Mouse (Mus musculus): ENCODE measurements at regions not wholly inside any gene's neighbourhood (a gene's known extent, or its start where the extent isn't known, plus 50 kb on each side); places are given as distances from the start of the nearest gene placed in this dataset.

DNA sequence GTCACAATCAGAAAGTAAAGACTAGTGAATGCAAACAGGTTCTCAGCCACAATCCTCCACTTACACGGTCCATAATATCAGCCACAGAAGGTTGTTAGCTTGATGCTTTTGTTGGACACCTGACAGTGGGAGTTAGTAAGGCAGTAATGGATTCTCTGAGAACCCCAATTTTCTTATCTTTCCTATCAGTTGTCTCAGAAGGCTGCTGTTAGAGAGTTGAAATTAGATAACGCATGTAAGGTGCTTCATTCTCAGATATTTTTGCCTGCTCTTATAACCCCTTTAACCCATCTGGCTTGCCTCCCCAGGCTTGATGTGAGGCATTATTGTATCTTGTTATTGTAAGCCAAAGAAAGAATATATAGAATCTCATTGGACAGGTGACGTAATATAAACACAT, 63.0 kb upstream of the Ube2e3 start:
- no peaks in the 10 kb centered on the region for H3K9me3 ChIP-seq
- no peak overlapping the region for H3K4me3 ChIP-seq
- H3K4me1 ChIP-seq, result no peaks in the 10 kb centered on the region
- no peaks in the 10 kb centered on the region for H3K27me3 ChIP-seq (ENCODE audit: poor library complexity, severe bottlenecking)
- no peak for DNase-seq (ENCODE audit: extremely low spot score, low spot score)
- 94% methylated on average over 3 of the region's 3 CpGs for WGBS
- no peak overlapping the region for H3K27ac ChIP-seq
- no peaks in the 10 kb centered on the region for H3K36me3 ChIP-seq (replicated peaks)

DNA sequence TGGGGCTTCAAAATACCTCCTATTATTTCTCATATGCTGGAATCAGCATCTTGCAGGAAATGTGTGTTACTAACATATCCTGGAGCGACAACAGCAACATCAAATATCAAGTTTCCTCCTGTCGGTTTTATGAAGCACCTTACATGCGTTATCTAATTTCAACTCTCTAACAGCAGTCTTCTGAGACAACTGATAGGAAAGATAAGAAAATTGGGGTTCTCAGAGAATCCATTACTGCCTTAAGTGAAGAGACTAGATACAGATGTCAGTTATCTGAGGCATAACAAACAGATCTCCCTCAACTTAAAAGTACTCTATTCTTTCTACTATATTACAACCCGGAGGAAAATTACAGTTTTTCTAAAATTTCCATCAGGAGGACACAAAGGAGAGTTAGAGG, 64.4 kb upstream of the Ube2e3 start:
- Histone ChIP-seq H3K9me3 (no peaks in the 10 kb centered on the region), H3K4me1 (no peaks in the 10 kb centered on the region), H3K27ac (no peak overlapping the region), H3K27me3 (ENCODE audit: poor library complexity, severe bottlenecking) (no peaks in the 10 kb centered on the region), H3K36me3 (replicated peaks) (no peaks in the 10 kb centered on the region), H3K4me3 (no peak overlapping the region)
- 86% methylated on average over 4 of the region's 4 CpGs for WGBS
- DNase-seq (ENCODE audit: extremely low spot score, low spot score), result no peak

DNA sequence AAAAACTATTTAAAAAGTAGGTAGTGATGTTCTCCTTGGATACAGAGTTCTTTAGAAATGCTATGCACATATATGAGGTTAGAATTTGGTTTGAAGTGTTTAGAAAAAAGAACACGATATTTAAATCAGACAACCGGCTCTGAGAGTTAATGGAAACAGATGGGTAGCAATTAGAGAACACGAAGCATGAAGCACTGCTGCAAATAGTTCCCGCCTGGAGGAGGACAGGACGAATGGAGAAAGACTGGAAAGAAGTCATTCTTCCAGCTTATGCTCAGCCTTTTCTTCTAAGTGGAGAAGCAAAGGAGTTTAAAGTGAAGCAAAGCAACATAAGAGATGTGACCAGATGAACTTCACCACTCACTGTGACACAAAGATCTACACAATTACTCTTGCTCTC, 72.5 kb upstream of the Ube2e3 start:
- Histone ChIP-seq H3K4me3 (no peak overlapping the region), H3K4me1 (no peaks in the 10 kb centered on the region), H3K27me3 (ENCODE audit: poor library complexity, severe bottlenecking) (no peaks in the 10 kb centered on the region), H3K27ac (no peak overlapping the region), H3K36me3 (replicated peaks) (no peaks in the 10 kb centered on the region), H3K9me3 (no peaks in the 10 kb centered on the region)
- DNase-seq (ENCODE audit: extremely low spot score, low spot score), result no peak
- 71% methylated on average over 5 of the region's 5 CpGs for WGBS

DNA sequence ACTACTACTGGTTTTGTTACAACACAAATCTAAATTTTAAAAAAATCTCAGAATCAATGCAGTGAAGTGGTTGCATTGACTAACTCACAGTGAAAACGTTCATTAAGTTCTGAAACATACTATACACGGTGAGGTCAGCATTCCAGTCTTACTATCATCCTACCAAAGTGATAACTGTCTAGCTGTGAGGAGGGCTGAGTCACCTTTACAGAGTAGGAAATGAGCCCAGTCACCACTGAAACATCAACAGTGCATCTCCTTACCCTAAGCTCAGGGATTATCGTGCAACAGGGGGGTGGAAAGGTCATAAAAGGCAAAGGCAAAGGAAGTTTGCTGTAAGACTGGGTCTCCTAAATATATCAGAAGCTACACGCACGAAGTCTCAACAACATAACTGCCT, 73.2 kb upstream of the Ube2e3 start:
- Histone ChIP-seq H3K27ac (no peak overlapping the region), H3K4me3 (no peak overlapping the region), H3K4me1 (no peaks in the 10 kb centered on the region), H3K36me3 (replicated peaks) (no peaks in the 10 kb centered on the region), H3K9me3 (no peaks in the 10 kb centered on the region), H3K27me3 (ENCODE audit: poor library complexity, severe bottlenecking) (no peaks in the 10 kb centered on the region)
- DNase-seq (ENCODE audit: extremely low spot score, low spot score), result no peak
- WGBS, result 88% methylated on average over 5 of the region's 5 CpGs

DNA sequence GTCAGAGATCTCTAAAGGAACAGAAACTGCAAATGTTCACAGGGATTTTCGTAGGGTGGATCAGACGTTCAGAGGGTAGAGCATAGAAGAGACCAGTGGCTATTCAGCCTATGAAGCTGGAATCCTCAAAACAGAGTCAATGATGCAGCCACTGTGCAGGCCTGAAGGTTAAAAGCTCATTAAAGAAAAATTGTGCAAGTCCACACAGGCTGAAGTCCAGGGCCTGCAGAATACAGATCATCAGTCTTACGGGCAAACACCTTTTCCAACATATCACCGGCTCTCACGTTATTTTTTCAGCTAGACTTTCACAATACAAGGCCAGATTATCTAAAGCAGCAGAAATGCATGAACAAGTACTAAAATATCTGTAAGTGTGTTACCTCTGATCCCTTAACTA, 78.8 kb upstream of the Ube2e3 start:
- no peak for DNase-seq (ENCODE audit: extremely low spot score, low spot score)
- 87% methylated on average over 5 of the region's 5 CpGs for WGBS
- no peaks in the 10 kb centered on the region for H3K27me3 ChIP-seq (ENCODE audit: poor library complexity, severe bottlenecking)
- no peaks in the 10 kb centered on the region for H3K36me3 ChIP-seq (replicated peaks)
- no peaks in the 10 kb centered on the region for H3K9me3 ChIP-seq
- H3K4me3 ChIP-seq, result no peak overlapping the region
- H3K4me1 ChIP-seq, result no peaks in the 10 kb centered on the region
- H3K27ac ChIP-seq, result no peak overlapping the region

DNA sequence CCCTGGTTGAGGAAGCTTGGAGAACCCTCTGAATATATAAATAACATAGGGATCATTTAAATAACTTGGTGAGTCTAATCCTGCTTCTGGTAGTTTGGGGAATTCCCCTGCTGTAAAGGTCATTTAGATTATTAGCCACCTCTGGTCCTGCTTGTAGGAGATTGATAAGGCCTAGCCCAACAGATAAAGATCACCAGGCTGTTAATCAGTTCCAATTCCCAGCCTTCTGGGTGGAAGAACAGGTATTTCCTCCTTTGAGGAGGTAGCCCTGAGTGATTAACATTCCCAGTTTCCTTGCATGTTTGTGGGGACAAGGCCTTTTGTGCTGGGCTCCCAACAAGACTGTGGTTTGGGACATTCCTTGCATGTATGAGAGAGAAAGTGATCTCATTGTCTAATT, 79.7 kb upstream of the Ube2e3 start:
- DNase-seq (ENCODE audit: extremely low spot score, low spot score), result no peak
- Histone ChIP-seq H3K4me3 (no peak overlapping the region), H3K36me3 (replicated peaks) (no peaks in the 10 kb centered on the region), H3K4me1 (no peaks in the 10 kb centered on the region), H3K27ac (no peak overlapping the region), H3K9me3 (no peaks in the 10 kb centered on the region), H3K27me3 (ENCODE audit: poor library complexity, severe bottlenecking) (no peaks in the 10 kb centered on the region)

DNA sequence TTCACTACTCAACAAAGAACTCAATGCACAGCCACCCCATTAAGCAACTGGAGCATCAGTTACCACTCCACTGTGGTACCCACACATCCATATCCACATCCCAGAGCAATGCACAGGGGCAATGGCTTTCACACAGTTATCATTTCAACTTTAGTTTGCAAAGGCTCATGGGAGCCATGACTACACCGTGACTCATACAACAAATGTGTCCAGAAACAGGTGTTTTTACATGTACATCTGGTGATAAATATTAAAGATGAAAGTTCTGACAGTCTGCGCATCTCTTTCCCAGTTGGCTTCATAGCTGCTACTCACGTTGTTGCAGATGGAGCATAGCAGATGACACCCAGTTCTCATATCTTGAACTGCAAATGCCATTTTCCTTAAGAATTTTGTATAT, 88.0 kb upstream of the Ube2e3 start:
- Histone ChIP-seq H3K4me1 (no peaks in the 10 kb centered on the region), H3K4me3 (no peak overlapping the region), H3K9me3 (no peaks in the 10 kb centered on the region), H3K36me3 (replicated peaks) (no peaks in the 10 kb centered on the region), H3K27me3 (ENCODE audit: poor library complexity, severe bottlenecking) (no peaks in the 10 kb centered on the region), H3K27ac (no peak overlapping the region)
- DNase-seq (ENCODE audit: extremely low spot score, low spot score), result no peak
- WGBS, result 89% methylated on average over 3 of the region's 3 CpGs

DNA sequence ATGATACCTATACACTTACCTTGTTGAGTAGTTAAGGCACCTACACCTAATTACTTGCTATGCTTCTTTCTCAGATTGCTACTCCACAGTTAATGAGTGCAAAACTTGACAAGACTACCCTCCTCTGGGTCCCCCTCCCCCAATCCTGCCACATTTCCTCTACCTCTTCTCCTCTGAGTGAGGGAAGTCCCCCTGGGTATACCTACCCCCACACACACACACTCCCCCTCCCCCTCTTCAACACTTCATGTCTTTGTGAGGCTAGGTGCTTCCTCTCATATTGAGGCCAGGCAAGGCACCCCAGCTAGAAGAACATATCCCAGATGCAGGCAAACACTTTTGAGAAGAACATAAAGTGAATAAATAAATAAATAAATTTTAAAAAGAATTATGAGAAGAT, 90.3 kb upstream of the Ube2e3 start:
- Histone ChIP-seq H3K36me3 (replicated peaks) (no peaks in the 10 kb centered on the region), H3K27ac (no peak overlapping the region)

DNA sequence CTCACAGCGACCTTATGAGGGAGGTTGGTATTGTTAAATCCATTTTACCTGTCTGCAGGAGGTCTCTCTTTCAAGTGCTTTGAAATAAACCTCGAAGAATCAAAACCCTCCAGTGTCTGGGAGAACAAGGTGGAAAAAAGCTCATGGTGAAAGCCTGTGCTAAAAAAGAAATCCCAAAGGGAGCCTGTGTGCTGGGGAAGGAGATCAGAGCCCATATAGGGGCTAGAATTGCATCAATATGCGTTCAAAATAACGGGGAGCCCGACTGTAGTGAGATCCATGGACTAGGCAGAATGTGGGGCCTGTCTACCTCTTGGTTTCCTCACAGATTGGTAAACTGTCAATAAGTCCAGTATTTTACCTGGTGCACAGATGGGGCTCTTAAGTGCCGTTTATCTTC, 113.6 kb upstream of the Ube2e3 start:
- DNase-seq (ENCODE audit: extremely low spot score, low spot score), result no peak
- no peak overlapping the region for H3K4me3 ChIP-seq
- H3K36me3 ChIP-seq (replicated peaks), result no peaks in the 10 kb centered on the region
- peaks cover 10% of the 10 kb centered on the region for H3K4me1 ChIP-seq
- H3K9me3 ChIP-seq, result no peaks in the 10 kb centered on the region
- H3K27ac ChIP-seq, result no peak overlapping the region
- H3K27me3 ChIP-seq (ENCODE audit: poor library complexity, severe bottlenecking), result no peaks in the 10 kb centered on the region
- 60% methylated on average over 6 of the region's 6 CpGs for WGBS

More for the DNA sequence above, 90.3 kb upstream of the Ube2e3 start:
- Histone ChIP-seq H3K27me3 (ENCODE audit: poor library complexity, severe bottlenecking) (no peaks in the 10 kb centered on the region), H3K9me3 (no peaks in the 10 kb centered on the region), H3K4me1 (no peaks in the 10 kb centered on the region), H3K4me3 (no peak overlapping the region)
- DNase-seq (ENCODE audit: extremely low spot score, low spot score), result no peak

DNA sequence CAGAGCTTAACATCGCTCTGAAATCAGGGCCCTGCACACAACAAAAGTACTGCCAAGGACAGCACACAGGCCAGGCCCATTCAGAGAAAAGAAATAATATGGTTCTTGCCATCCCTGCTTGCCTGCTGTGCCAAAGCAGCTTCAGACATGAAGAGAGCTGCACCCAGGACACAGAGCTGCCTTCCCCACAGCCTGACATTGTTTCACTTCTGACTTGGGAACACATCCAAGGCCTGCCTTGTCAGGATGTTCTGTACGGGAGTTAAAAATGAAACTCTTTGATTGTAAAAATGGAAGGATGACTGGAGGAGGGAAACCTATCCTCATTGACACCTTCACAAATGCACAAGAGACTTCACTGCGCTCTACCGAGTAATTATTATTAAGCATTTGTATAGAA, 114.0 kb upstream of the Ube2e3 start:
- no peak for DNase-seq (ENCODE audit: extremely low spot score, low spot score)
- H3K27ac ChIP-seq, result no peak overlapping the region
- H3K36me3 ChIP-seq (replicated peaks), result no peaks in the 10 kb centered on the region
- H3K4me3 ChIP-seq, result no peak overlapping the region
- WGBS, result 60% methylated on average over 4 of the region's 4 CpGs
- H3K9me3 ChIP-seq, result no peaks in the 10 kb centered on the region
- H3K27me3 ChIP-seq (ENCODE audit: poor library complexity, severe bottlenecking), result no peaks in the 10 kb centered on the region
- H3K4me1 ChIP-seq, result peaks cover 10% of the 10 kb centered on the region

DNA sequence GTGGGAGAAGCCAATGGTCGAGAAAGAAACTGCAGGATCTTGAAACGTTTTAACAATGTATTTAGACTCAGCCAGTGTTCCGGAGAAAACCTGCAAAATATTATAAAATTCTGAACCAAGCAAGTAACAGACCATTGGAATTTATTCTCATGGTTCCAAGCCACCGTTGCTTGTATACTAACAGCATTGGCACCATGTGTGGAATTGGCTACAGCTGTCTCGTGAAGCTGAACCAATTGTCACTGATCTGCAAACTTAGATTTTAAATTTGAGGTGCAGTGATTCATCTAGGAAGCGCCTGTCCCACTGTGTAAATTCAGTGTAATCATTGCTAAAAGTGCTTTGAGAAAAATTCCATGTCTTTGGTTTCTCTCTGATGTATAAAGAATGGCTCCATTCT, 137.8 kb upstream of the Ube2e3 start:
- Histone ChIP-seq H3K4me3 (no peak overlapping the region), H3K9me3 (no peaks in the 10 kb centered on the region), H3K36me3 (replicated peaks) (no peaks in the 10 kb centered on the region), H3K4me1 (no peaks in the 10 kb centered on the region), H3K27ac (no peak overlapping the region), H3K27me3 (ENCODE audit: poor library complexity, severe bottlenecking) (no peaks in the 10 kb centered on the region)
- DNase-seq (ENCODE audit: extremely low spot score, low spot score), result no peak
- WGBS, result 92% methylated on average over 6 of the region's 6 CpGs

DNA sequence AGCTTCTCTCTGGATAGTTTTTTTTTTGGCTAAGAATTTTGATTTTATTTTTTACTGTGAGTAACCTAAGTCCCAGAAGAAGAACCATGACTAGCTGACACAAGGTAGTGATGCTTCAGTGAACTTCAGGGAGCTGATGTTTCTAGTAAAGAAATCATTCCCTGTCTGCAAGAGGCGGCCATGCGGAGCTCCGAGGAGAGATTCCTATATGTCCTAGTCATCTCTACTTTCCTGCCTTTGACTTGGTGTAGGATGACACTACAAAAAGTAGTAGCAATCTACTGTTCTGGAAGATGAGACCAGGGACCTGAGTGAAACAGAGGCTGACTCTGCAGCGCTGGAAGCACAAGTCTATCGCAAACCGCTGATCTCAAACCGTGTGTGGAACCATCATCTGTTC, 141.9 kb upstream of the Ube2e3 start:
- DNase-seq (ENCODE audit: extremely low spot score, low spot score), result no peak
- H3K27me3 ChIP-seq (ENCODE audit: poor library complexity, severe bottlenecking), result no peaks in the 10 kb centered on the region
- no peaks in the 10 kb centered on the region for H3K36me3 ChIP-seq (replicated peaks)
- no peak overlapping the region for H3K4me3 ChIP-seq
- H3K27ac ChIP-seq, result no peak overlapping the region
- H3K9me3 ChIP-seq, result no peaks in the 10 kb centered on the region
- H3K4me1 ChIP-seq, result no peaks in the 10 kb centered on the region
- WGBS, result 93% methylated on average over 7 of the region's 7 CpGs

DNA sequence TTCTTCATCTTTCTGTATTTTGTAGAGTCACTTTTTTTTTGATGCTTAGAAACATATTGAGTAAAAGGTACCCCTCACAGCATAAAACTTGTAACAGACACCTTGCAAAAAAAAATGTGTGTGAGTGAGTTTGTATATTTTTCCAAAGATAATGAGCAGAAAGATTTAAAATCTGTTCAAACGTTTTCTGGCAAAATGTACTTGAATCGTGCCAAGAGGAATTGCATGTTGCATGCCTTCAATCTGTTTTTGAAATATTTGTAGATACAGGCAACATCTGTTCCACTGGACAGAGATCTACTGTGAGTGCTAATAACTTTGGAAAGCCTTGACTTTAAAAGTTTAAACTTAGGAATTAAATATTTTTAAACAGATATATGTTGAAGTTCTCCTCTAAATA, 143.5 kb upstream of the Ube2e3 start:
- Histone ChIP-seq H3K4me1 (no peaks in the 10 kb centered on the region), H3K4me3 (no peak overlapping the region), H3K36me3 (replicated peaks) (no peaks in the 10 kb centered on the region), H3K9me3 (no peaks in the 10 kb centered on the region), H3K27me3 (ENCODE audit: poor library complexity, severe bottlenecking) (no peaks in the 10 kb centered on the region), H3K27ac (no peak overlapping the region)
- no peak for DNase-seq (ENCODE audit: extremely low spot score, low spot score)
- 81% methylated on average over 2 of the region's 2 CpGs for WGBS

DNA sequence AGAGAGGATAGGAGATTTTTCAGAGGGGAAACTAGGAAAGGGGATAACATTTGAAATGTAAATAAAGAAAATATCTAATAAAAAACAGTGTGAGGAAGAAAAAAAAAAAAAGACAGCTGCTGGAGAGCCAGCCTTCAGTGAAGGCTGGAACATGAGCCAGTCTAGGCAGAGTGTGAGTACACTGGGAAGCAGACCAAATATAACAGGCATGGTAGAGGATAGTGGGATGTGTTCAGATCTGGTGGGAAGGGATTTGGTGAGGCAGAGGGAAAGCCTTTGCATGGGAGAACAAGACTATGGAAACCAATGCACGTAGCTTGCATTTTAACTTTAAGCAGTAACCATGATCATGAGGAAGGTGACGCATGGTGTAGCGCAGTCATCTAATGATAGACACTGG, 144.5 kb upstream of the Ube2e3 start:
- 97% methylated on average over 3 of the region's 3 CpGs for WGBS
- H3K27ac ChIP-seq, result no peak overlapping the region
- H3K4me3 ChIP-seq, result no peak overlapping the region
- no peaks in the 10 kb centered on the region for H3K9me3 ChIP-seq
- no peaks in the 10 kb centered on the region for H3K27me3 ChIP-seq (ENCODE audit: poor library complexity, severe bottlenecking)
- no peaks in the 10 kb centered on the region for H3K4me1 ChIP-seq
- H3K36me3 ChIP-seq (replicated peaks), result no peaks in the 10 kb centered on the region
- DNase-seq (ENCODE audit: extremely low spot score, low spot score), result no peak
